Mouse (Mus musculus) embryonic facial prominence, embryonic 12.5 days (tissue): Measurements from ENCODE around the gene Pgm5. TPM values are rescaled to one million over a fixed set of nuclear protein-coding genes. Genes with fewer than 3 reads are reported as not detected.
A peak's percentile ranks its signal among the peaks of the same experiment; 100 is the strongest.

Experiments
- ATAC-seq: fragments of 200-750 bp; cut with Nextera tagmentation; 2 replicates; pipeline ENCODE4 v1.8.0; 2017; ENCODE audit not compliant: insufficient number of reproducible peaks, insufficient read depth, low FRiP score, low TSS enrichment
- H3K27ac ChIP-seq: fragments of 300-500 bp; sonication (generic); 2 replicates; pipeline ENCODE4 v1.5.1; 2016; ENCODE audit warnings: mild to moderate bottlenecking
- H3K27me3 ChIP-seq: fragments of 300-500 bp; sonication (generic); 2 replicates; pipeline ENCODE4 v1.6.1; 2016; ENCODE audit warnings: mild to moderate bottlenecking, moderate library complexity
- H3K36me3 ChIP-seq: fragments of 300-500 bp; sonication (generic); 2 replicates; pipeline ENCODE4 v1.6.1; 2016; ENCODE audit warnings: mild to moderate bottlenecking
- H3K4me1 ChIP-seq: fragments of 300-500 bp; sonication (generic); 2 replicates; pipeline ENCODE4 v1.6.1; 2016
- H3K4me2 ChIP-seq: fragments of 300-500 bp; sonication (generic); replicated peaks from 2 replicates; pipeline ENCODE4 v1.6.1; 2016; ENCODE audit warnings: mild to moderate bottlenecking, moderate library complexity
- H3K4me3 ChIP-seq: fragments of 300-500 bp; sonication (generic); 2 replicates; pipeline ENCODE4 v1.5.1; 2016; ENCODE audit warnings: mild to moderate bottlenecking
- H3K9ac ChIP-seq: fragments of 300-500 bp; sonication (generic); 2 replicates; pipeline ENCODE4 v1.6.1; 2016; ENCODE audit warnings: mild to moderate bottlenecking, moderate library complexity
- H3K9me3 ChIP-seq: fragments of 300-500 bp; sonication (generic); 2 replicates; pipeline ENCODE4 v1.6.1; 2016; ENCODE audit warnings: mild to moderate bottlenecking, moderate library complexity
- WGBS: fragments of 180-500 bp; shearing (Covaris S2); methylation state at CpG from one replicate; pipeline ENCODE4 v1.1.7; 2016; 5-methylcytosine and 5-hydroxymethylcytosine counted together
- polyA plus RNA-seq: library from polyadenylated mRNA; unstranded; fragments of >200 nt; fragmentation: Nextera tagmentation; extraction: Ambion mirVana; gene quantifications from 2 replicates; pipeline ENCODE4 v1.2.1, GENCODE M21; 2016

Gene Pgm5
- polyA plus RNA-seq, 1 experiment from 2014 or later: 3.3 TPM

DNA sequence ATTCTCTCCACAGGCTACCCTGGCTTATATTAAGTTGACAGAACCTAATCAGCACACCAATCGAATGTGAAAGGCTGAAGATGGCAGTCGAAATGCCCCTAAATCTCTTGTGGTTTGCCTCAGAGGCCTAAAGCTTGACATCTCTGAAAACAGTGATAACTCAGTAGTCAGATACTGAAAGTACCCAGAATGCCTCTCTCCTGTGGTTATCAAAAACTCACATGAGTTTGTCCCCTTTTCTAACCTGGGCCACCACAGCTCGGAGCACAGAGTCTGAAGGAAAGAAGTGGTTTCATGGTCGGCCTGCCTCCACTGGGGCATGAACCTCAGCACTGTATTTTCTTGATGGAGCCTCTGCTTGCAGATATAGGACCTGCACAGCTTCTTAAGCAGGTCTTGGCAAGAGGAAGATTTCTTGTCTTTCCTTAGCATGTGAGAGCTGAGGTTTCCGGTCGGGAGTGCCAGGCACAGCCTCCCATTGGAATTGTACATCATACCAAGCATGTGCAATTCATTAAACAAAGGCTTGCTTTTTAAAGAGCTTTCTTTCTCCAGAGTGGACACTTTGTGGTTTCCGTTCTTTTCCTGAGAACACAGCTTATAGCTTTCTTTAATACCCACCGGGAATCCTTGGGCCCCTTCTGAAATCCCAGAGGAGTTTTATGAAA is 215.4 kb downstream of the Pgm5 start:
- H3K27ac ChIP-seq: peak overlapping the region; percentile 7; the same call in 1 of the 2 replicates
- no peak for ATAC-seq
- WGBS: 55% methylated on average over 8 of the region's 8 CpGs

DNA sequence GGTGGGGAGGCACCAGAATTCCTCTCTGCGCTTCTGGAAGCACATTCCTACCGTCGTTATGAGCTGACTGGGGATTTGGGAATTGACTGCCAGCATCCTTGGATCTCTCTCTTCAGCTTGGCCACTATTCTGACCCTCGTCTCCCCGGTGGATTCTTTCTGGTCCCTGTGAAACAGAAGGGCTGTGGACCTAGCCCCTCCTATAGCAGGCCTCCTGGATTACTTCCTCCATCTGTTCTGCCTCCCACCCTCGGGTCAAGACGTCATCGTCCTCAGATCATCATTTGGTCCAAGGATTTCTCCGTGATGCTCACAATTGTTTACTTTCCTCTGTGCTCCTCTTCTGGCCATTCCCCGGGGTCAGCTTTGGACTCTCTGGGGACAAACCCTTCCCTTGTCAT is 216.7 kb downstream of the Pgm5 start:
- no peaks in the 10 kb centered on the region for H3K36me3 ChIP-seq
- no peak overlapping the region for H3K27ac ChIP-seq
- H3K4me1 ChIP-seq: no peaks in the 10 kb centered on the region
- no peak overlapping the region for H3K4me3 ChIP-seq
- no peaks in the 10 kb centered on the region for H3K27me3 ChIP-seq
- WGBS: 63% methylated on average over 10 of the region's 10 CpGs
- H3K9me3 ChIP-seq: no peaks in the 10 kb centered on the region
- ATAC-seq: no peak
- H3K9ac ChIP-seq: no peak overlapping the region
- H3K4me2 ChIP-seq: no peak overlapping the region

More for the DNA sequence above, 215.4 kb downstream of the Pgm5 start:
- Histone ChIP-seq H3K4me3 (no peak overlapping the region), H3K4me1 (no peaks in the 10 kb centered on the region), H3K36me3 (no peaks in the 10 kb centered on the region), H3K9me3 (no peaks in the 10 kb centered on the region), H3K4me2 (no peak overlapping the region), H3K27me3 (no peaks in the 10 kb centered on the region), H3K9ac (no peak overlapping the region)

DNA sequence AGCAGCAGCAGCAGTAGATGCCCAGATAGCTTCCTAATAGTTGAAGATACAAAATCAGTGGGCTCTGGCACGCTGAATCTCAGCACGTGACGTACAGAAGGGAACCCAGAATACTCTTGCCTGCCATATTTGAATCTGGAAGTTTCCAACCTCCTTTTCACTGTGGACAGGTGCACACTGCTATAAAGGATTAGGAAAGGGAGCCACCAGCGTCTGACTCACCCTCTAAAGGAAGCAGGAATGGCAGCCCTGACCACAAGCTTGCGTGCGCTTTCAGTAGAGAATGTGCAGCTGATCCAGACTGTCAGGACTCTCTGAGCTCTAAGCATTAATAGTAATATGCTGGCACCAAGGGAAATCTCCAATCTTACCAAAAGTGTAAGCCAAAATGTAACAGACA is 220.7 kb downstream of the Pgm5 start:
- 89% methylated on average over 6 of the region's 6 CpGs for WGBS
- Histone ChIP-seq H3K4me2 (no peak overlapping the region), H3K27ac (no peak overlapping the region), H3K9me3 (no peaks in the 10 kb centered on the region), H3K4me1 (no peaks in the 10 kb centered on the region), H3K9ac (no peak overlapping the region), H3K27me3 (no peaks in the 10 kb centered on the region), H3K4me3 (no peak overlapping the region), H3K36me3 (no peaks in the 10 kb centered on the region)
- ATAC-seq: no peak

DNA sequence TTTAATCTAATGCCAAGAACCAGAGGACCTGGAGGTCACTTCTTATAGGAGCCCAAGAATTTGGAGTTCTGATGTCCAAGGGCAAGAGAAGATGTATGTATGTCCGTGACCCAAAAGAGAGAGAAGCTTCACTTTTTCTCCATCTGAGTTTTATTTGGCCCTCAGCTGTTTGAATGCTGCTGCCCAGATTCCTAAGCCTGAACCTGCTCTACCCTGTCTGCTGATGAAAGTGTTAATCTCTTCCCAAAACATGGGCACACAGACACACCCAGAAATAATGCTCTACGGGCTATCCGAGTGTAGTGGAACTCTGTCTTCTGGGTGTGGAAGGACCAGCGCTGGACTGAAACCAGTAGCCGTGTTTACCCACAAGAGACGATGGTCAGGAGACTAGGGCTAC is 223.7 kb downstream of the Pgm5 start:
- Histone ChIP-seq H3K27ac (no peak overlapping the region), H3K4me3 (no peak overlapping the region), H3K9ac (no peak overlapping the region), H3K36me3 (no peaks in the 10 kb centered on the region), H3K4me2 (no peak overlapping the region), H3K27me3 (no peaks in the 10 kb centered on the region), H3K4me1 (no peaks in the 10 kb centered on the region), H3K9me3 (no peaks in the 10 kb centered on the region)
- ATAC-seq: no peak
- 91% methylated on average over 6 of the region's 6 CpGs for WGBS

DNA sequence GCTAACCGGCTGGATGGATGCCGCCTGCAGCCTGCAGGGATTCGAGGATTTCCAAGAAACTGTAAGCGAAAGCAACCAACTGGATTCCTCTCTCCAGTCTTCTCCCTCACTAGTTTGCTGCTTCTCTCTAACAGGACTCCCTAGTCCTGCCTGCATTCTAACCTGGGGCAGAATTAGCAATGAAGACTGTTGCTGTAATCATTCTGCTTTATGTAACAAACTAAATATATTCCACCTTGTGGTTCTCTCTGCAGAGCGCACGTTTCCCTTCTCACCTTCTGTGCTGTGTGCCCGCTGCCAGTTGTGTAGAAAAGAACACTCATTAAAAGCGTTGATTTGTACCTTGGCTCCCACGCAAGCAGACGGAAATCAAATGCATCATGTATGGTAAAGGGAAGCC is 225.0 kb downstream of the Pgm5 start:
- 82% methylated on average over 10 of the region's 10 CpGs for WGBS
- Histone ChIP-seq H3K36me3 (no peaks in the 10 kb centered on the region), H3K4me1 (no peaks in the 10 kb centered on the region), H3K27ac (no peak overlapping the region), H3K4me3 (no peak overlapping the region), H3K4me2 (no peak overlapping the region), H3K9me3 (no peaks in the 10 kb centered on the region), H3K27me3 (no peaks in the 10 kb centered on the region), H3K9ac (no peak overlapping the region)
- no peak for ATAC-seq

DNA sequence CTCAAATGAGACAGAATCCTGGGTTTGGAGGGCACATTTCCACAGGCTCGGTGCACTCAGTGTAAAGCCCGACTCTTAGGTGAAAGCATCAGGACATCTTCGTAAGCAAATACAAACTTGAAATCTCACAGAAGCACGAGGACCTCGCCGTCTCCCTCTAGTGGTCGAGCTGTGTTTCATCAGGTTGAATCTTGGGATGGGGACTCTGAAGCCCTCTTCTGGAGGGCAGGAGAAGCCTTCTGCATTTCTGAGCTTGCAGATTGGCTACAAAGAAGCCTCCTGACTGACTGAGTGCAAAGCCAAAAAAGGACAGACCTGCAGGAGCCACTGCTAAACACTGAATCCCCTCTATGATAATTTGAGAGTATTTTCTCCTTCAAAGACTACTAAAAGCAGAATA is 227.1 kb downstream of the Pgm5 start:
- no peaks in the 10 kb centered on the region for H3K36me3 ChIP-seq
- no peak overlapping the region for H3K9ac ChIP-seq
- no peak overlapping the region for H3K4me3 ChIP-seq
- H3K27me3 ChIP-seq: no peaks in the 10 kb centered on the region
- no peak overlapping the region for H3K27ac ChIP-seq
- ATAC-seq: no peak
- no peaks in the 10 kb centered on the region for H3K4me1 ChIP-seq
- no peaks in the 10 kb centered on the region for H3K9me3 ChIP-seq
- H3K4me2 ChIP-seq: no peak overlapping the region
- 9% methylated on average over 7 of the region's 7 CpGs for WGBS

Other genes starting within 250 kb of the Pgm5 start
- gene Tmem252, start 187.8 kb downstream of the Pgm5 start, polyA plus RNA-seq: 2.0 and 2.4 TPM in 2 replicates
- 211 and 218 TPM in 2 replicates for gene Gm10053, start 13.8 kb upstream of the Pgm5 start, polyA plus RNA-seq
- not detected in 2 replicates for gene Foxd4, start 39.3 kb upstream of the Pgm5 start, polyA plus RNA-seq
- gene Cbwd1, start 99.8 kb upstream of the Pgm5 start, polyA plus RNA-seq: 20.9 and 22.5 TPM in 2 replicates
- gene Dock8, start 137.7 kb upstream of the Pgm5 start, polyA plus RNA-seq: 2.9 TPM in 2 replicates